Mouse (Mus musculus) mouse embryonic stem cell (cell line): Measurements from ENCODE around the gene Pax5.

Source experiments
- in situ Hi-C, 2 experiments: fragments of 300-500 bp; cut with MboI; formaldehyde crosslinking; loops; 1 replicate in 1 of 2; 3 replicates in 1 of 2; pipeline ENCODE4 v1.14.3; 2019 to 2020; ENCODE audit warnings: low sequenced_read_pairs in 2 of 2, low pct_unique_long_range_greater_than_20kb in 1 of 2, mixed read lengths in 1 of 2; ENCODE audit not compliant: unreplicated experiment in 1 of 2

Pax5 gene

GRCm38 (mm10) chr4:44625108-44625424 lies 85.2 kb downstream of the Pax5 start:
- in situ Hi-C loops, result no loop called here

DNA sequence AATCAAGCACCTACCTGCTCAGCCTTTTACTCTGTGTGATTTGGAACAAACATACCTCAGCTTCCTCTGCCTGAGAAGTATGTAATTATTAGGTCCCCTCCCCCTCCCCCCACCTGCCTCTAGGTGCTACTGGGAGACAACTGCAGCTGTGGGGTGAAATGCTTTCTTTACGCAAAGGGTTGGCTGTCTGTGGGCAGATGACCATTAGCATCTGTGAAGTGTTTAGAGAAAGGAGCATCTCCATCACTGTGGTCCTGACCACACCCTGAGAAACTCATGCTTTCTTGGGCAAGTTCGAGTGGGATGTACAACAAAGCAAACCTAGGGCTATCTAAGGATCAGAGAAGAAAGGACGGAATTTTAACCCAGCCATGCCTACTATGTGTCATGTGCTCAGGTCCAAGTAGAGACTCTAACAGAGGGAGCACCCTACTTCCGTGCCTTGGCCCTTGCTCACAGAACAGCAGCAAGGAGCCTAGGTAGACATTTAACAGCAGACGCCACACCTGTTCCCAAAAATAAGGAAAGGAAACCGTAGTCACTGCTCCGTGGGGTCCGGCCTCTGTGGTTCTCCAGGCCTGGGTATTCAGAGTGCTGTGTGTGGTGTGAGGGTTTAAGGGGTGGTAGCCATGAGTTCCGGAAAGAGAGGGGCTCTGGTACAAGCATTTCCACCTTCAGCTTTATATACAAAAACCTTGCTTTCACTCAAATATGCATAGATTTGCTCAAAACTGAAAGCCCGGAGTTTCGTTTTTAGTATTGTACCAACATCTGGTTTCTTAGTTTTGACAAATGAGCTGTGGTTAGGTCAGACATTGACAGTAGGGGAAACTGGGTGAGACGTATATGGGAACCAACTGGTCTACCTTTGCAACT lies 85.8 kb downstream of the Pax5 start:
- in situ Hi-C loops, result no loop called here

GRCm38 (mm10) chr4:44623435-44623727 lies 86.9 kb downstream of the Pax5 start:
- in situ Hi-C loops, result no loop called here

- in situ Hi-C loops, result no loop called here
Observed at GRCm38 (mm10) chr4:44622682-44623434, 87.4 kb downstream of the Pax5 start.

- in situ Hi-C loops, result no loop called here
Observed at GRCm38 (mm10) chr4:44620241-44620640, 90.0 kb downstream of the Pax5 start.

GRCm38 (mm10) chr4:44614066-44614667 lies 96.1 kb downstream of the Pax5 start:
- in situ Hi-C loops, result loop anchor here in 1 of 2 experiments (10.0 kb wide), 1 partner anchor 129 kb away; no protein-coding TSS in a partner anchor

GRCm38 (mm10) chr4:44612392-44612791 lies 97.9 kb downstream of the Pax5 start:
- in situ Hi-C loops, result loop anchor here in 1 of 2 experiments (10.0 kb wide), 1 partner anchor 128 kb away; no protein-coding TSS in a partner anchor

DNA sequence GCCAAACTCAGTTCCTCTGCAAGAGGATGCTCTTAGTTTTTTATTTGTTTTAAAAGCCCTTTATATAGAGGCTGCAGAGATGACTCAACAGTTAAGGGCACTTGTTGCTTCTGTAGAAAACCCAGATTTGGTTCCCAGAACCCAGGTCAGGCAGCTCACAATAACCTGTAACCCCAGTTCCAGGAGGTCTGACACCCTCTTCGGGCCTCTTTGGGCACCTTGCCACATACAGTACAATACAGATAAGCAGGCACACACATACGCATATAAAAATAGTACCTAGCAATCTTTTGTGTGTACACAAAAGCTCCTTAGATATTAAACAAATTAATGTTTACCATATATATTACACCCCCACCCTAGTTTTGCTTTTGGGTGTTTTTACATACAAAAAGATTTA lies 104.8 kb downstream of the Pax5 start:
- in situ Hi-C loops, result no loop called here

GRCm38 (mm10) chr4:44602257-44602801 lies 108.0 kb downstream of the Pax5 start:
- in situ Hi-C loops, result no loop called here

GRCm38 (mm10) chr4:44601370-44601769 lies 108.9 kb downstream of the Pax5 start:
- in situ Hi-C loops, result no loop called here

- in situ Hi-C loops, result no loop called here
Observed at GRCm38 (mm10) chr4:44600875-44601274, 109.4 kb downstream of the Pax5 start.

- in situ Hi-C loops, result no loop called here
Observed at GRCm38 (mm10) chr4:44597965-44598364, 112.3 kb downstream of the Pax5 start.

DNA sequence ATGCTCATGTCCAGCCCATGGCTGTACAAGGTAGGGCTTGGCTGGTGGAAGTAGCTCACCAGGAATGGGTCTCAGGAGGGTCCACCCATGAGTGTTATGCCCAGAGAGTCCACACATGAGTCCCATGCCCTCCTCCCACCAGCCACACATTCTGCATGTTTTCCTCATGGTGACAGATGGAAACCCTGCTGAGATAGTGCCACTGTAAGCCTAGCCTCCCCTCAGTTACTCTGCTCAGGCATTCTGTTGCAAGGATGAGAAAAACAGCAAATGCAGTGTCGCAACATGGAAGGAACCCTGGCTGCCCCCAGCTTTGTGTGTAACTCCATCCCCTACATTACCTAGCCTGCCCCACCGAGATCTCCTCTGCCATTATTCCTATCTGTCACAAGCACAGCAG lies 117.2 kb downstream of the Pax5 start:
- in situ Hi-C loops, result no loop called here

DNA sequence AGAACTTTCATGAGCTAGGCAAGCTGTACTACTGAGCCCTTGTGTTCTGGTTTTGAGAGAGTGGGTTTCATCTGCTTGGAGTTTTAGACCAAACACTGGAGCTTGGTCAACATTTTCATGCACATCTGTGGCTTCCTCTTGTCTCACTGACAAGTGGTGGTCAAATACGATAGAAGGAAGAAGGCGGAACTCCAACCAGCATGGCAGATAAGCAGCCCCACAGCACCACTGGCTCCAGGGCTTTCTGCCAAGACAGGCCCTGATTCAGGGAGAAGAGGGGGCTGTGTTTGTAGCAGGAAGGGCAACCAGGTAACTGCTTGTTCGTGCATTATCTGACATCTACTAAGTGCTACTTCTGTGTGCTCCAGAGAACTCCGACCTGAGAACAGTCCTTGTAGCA lies 127.6 kb downstream of the Pax5 start:
- in situ Hi-C loops, result no loop called here

DNA sequence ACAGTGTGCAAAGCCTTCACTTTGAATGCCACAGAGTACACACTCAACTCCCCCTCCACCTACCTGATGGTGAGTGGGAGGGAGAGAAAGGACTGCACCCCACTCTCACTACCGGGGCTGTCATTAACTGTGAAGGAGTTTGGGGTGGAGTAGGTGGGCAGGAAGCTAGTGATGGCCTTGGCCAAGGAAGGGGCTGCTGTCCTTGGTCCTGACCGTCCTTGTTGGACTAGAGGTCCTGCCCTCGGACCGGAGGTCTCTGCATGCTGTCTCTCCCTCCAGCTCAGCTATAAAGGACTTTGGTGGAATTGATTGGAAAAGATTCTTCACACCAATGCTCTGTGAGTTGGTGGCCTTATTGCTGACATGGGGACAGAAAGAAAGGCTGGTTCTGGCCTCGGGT lies 131.7 kb downstream of the Pax5 start:
- in situ Hi-C loops, result no loop called here

DNA sequence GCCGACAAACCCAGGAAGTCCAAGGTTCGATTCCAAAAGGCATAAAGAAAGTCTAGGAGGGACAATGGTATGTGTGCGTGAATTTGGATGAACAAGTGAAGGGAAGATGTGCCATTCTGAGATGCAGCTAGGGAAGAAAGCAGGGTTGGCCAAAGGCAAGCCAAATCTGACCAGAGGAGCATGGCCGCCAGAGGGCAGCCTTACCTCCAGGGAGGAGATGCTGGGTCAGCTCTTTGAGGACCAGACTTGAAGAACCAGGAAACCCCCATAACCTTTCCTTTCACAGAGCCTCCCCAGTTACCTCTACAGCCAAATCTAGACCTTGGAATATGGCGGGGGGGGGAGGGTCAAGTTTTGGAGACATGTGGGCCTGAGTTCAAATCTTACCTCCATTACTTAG lies 133.0 kb downstream of the Pax5 start:
- in situ Hi-C loops, result no loop called here

DNA sequence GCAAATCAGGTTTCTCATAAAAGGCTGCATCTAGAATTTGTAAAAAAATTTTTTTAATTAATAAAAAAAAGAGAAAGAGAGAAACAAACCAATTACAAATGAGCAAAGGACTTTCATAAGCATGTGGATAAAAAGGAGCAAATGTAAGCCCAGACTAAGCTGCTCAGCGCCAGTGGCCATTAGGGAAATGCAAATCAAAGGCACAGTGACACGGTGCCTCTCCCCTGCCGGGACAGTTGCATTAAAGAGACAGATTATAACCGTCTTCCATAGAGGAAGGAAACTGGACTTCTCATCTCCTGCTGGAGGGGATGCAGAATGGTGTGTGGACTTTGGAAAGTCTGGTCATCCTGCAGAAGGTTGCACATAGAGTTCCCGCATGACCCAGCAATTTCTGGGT lies 133.5 kb downstream of the Pax5 start:
- in situ Hi-C loops, result no loop called here

GRCm38 (mm10) chr4:44573017-44573416 lies 137.3 kb downstream of the Pax5 start:
- in situ Hi-C loops, result no loop called here

- in situ Hi-C loops, result no loop called here
Observed at GRCm38 (mm10) chr4:44572373-44572772, 137.9 kb downstream of the Pax5 start.
